Mouse (Mus musculus): ENCODE data around the gene Map3k7.

Gene Map3k7

GRCm38 (mm10) chr4:32063291-32063690 is 99.4 kb downstream of the Map3k7 start:
- DNase-seq = no peak

Measured in kidney, adult 9 months (tissue).